Mouse (Mus musculus): ENCODE data around the gene Drg2. TPM values are rescaled to one million over a fixed set of nuclear protein-coding genes. Genes with fewer than 3 reads are reported as not detected.

Drg2 gene
- polyA plus RNA-seq, 1 experiment from 2014 or later: 47.2 TPM

- no peaks in the 10 kb centered on the region for H3K36me3 ChIP-seq (ENCODE audit: control insufficient read depth, insufficient read depth, low read length)
- H3K27ac ChIP-seq (replicated peaks): peak within 1 kb of the TSS; percentile 84
- H3K9me3 ChIP-seq (ENCODE audit: control insufficient read depth, low read length): no peaks in the 10 kb centered on the region
- H3K27me3 ChIP-seq (ENCODE audit: control insufficient read depth, insufficient read depth, low read length): no peaks in the 10 kb centered on the region
- H3K9ac ChIP-seq (ENCODE audit: low read length): peak within 1 kb of the TSS; percentile 92
- H3K4me1 ChIP-seq (replicated peaks; ENCODE audit: control insufficient read depth, insufficient read depth): peaks cover 3% of the 10 kb centered on the region; the same call in 1 of the 2 replicates
- peak; percentile 99 for DNase-seq (ENCODE audit: low spot score)
- under 1% methylated on average over 72 of the region's 81 CpGs for WGBS
- TF ChIP-seq EP300 (optimal IDR thresholded peaks at IDR 0.05): no peak
- no peak for TF ChIP-seq CTCF (IDR thresholded peaks at IDR 0.05; ENCODE audit: low read depth)
- H3K4me2 ChIP-seq (replicated peaks; ENCODE audit: low read depth): peak within 1 kb of the TSS; percentile 88
- H3K4me3 ChIP-seq (ENCODE audit: low read depth, low read length): peak within 1 kb of the TSS; percentile 88
- peak; percentile 97 for ATAC-seq (ENCODE audit: low FRiP score, low TSS enrichment)
These were observed 37.3 kb upstream of the Drg2 start, which contains the start of gene Gid4 for GRCm38 (mm10) chr11:60416963-60417716. Gene Gid4 (plus strand): TSS chr11:60417145.

GRCm38 (mm10) chr11:60417717-60418472 lies 36.5 kb upstream of the Drg2 start, which contains the start of gene Atpaf2:
Gene Atpaf2 (minus strand): TSS chr11:60418457.
- TF ChIP-seq EP300 (optimal IDR thresholded peaks at IDR 0.05) (no peak), CTCF (IDR thresholded peaks at IDR 0.05; ENCODE audit: low read depth) (no peak)
- H3K36me3 ChIP-seq (ENCODE audit: control insufficient read depth, insufficient read depth, low read length): no peaks in the 10 kb centered on the region
- H3K27me3 ChIP-seq (ENCODE audit: control insufficient read depth, insufficient read depth, low read length): no peaks in the 10 kb centered on the region
- 1% methylated on average over 37 of the region's 39 CpGs for WGBS
- H3K4me3 ChIP-seq (ENCODE audit: low read depth, low read length): peak within 1 kb of the TSS; percentile 88
- H3K27ac ChIP-seq (replicated peaks): peak within 1 kb of the TSS; percentile 84
- peak; percentile 56 for DNase-seq (ENCODE audit: low spot score)
- H3K4me2 ChIP-seq (replicated peaks; ENCODE audit: low read depth): peak within 1 kb of the TSS; percentile 88
- H3K4me1 ChIP-seq (replicated peaks; ENCODE audit: control insufficient read depth, insufficient read depth): peaks cover 3% of the 10 kb centered on the region; the same call in 1 of the 2 replicates
- H3K9ac ChIP-seq (ENCODE audit: low read length): peak within 1 kb of the TSS; percentile 92
- peak; percentile 22 for ATAC-seq (ENCODE audit: low FRiP score, low TSS enrichment)
- H3K9me3 ChIP-seq (ENCODE audit: control insufficient read depth, low read length): no peaks in the 10 kb centered on the region

GRCm38 (mm10) chr11:60418473-60418803 lies 36.0 kb upstream of the Drg2 start:
- Histone ChIP-seq H3K27ac (replicated peaks) (no peak overlapping the region), H3K4me1 (replicated peaks; ENCODE audit: control insufficient read depth, insufficient read depth) (peaks cover 3% of the 10 kb centered on the region; the same call in 1 of the 2 replicates), H3K4me2 (replicated peaks; ENCODE audit: low read depth) (peak overlapping the region; percentile 88), H3K4me3 (ENCODE audit: low read depth, low read length) (peak overlapping the region; percentile 88), H3K27me3 (ENCODE audit: control insufficient read depth, insufficient read depth, low read length) (no peaks in the 10 kb centered on the region), H3K9me3 (ENCODE audit: control insufficient read depth, low read length) (no peaks in the 10 kb centered on the region), H3K9ac (ENCODE audit: low read length) (peak overlapping the region; percentile 92), H3K36me3 (ENCODE audit: control insufficient read depth, insufficient read depth, low read length) (no peaks in the 10 kb centered on the region)
- DNase-seq (ENCODE audit: low spot score): peak; percentile 29
- TF ChIP-seq EP300 (optimal IDR thresholded peaks at IDR 0.05): no peak
- TF ChIP-seq CTCF (IDR thresholded peaks at IDR 0.05; ENCODE audit: low read depth): no peak
- ATAC-seq (ENCODE audit: low FRiP score, low TSS enrichment): no peak
- 7% methylated on average over 6 of the region's 6 CpGs for WGBS

- DNase-seq (ENCODE audit: low spot score): no peak
- H3K36me3 ChIP-seq (ENCODE audit: control insufficient read depth, insufficient read depth, low read length): no peaks in the 10 kb centered on the region
- peaks cover 3% of the 10 kb centered on the region; the same call in 1 of the 2 replicates for H3K4me1 ChIP-seq (replicated peaks; ENCODE audit: control insufficient read depth, insufficient read depth)
- no peak overlapping the region for H3K4me2 ChIP-seq (replicated peaks; ENCODE audit: low read depth)
- H3K27me3 ChIP-seq (ENCODE audit: control insufficient read depth, insufficient read depth, low read length): no peaks in the 10 kb centered on the region
- TF ChIP-seq EP300 (optimal IDR thresholded peaks at IDR 0.05) (no peak), CTCF (IDR thresholded peaks at IDR 0.05; ENCODE audit: low read depth) (peak; percentile 48)
- H3K9me3 ChIP-seq (ENCODE audit: control insufficient read depth, low read length): no peaks in the 10 kb centered on the region
- no peak overlapping the region for H3K27ac ChIP-seq (replicated peaks)
- H3K9ac ChIP-seq (ENCODE audit: low read length): no peak overlapping the region
- ATAC-seq (ENCODE audit: low FRiP score, low TSS enrichment): no peak
- WGBS: 69% methylated on average over 5 of the region's 6 CpGs
- no peak overlapping the region for H3K4me3 ChIP-seq (ENCODE audit: low read depth, low read length)
These were observed 32.2 kb upstream of the Drg2 start for GRCm38 (mm10) chr11:60422046-60422668.

GRCm38 (mm10) chr11:60423006-60423405 lies 31.4 kb upstream of the Drg2 start:
- ATAC-seq (ENCODE audit: low FRiP score, low TSS enrichment) (no peak), DNase-seq (ENCODE audit: low spot score) (no peak)
- H3K4me2 ChIP-seq (replicated peaks; ENCODE audit: low read depth): no peak overlapping the region
- no peak for TF ChIP-seq CTCF (IDR thresholded peaks at IDR 0.05; ENCODE audit: low read depth)
- TF ChIP-seq EP300 (optimal IDR thresholded peaks at IDR 0.05): no peak
- no peak overlapping the region for H3K27ac ChIP-seq (replicated peaks)
- no peak overlapping the region for H3K9ac ChIP-seq (ENCODE audit: low read length)
- no peaks in the 10 kb centered on the region for H3K9me3 ChIP-seq (ENCODE audit: control insufficient read depth, low read length)
- peaks cover 3% of the 10 kb centered on the region; the same call in 1 of the 2 replicates for H3K4me1 ChIP-seq (replicated peaks; ENCODE audit: control insufficient read depth, insufficient read depth)
- H3K4me3 ChIP-seq (ENCODE audit: low read depth, low read length): no peak overlapping the region
- H3K36me3 ChIP-seq (ENCODE audit: control insufficient read depth, insufficient read depth, low read length): no peaks in the 10 kb centered on the region
- no peaks in the 10 kb centered on the region for H3K27me3 ChIP-seq (ENCODE audit: control insufficient read depth, insufficient read depth, low read length)
- WGBS: 75% methylated on average over 1 of the region's 1 CpGs

Measured in stomach, postnatal 0 days (tissue).